Mouse (Mus musculus): ENCODE results near the gene Mrps27.

DNA sequence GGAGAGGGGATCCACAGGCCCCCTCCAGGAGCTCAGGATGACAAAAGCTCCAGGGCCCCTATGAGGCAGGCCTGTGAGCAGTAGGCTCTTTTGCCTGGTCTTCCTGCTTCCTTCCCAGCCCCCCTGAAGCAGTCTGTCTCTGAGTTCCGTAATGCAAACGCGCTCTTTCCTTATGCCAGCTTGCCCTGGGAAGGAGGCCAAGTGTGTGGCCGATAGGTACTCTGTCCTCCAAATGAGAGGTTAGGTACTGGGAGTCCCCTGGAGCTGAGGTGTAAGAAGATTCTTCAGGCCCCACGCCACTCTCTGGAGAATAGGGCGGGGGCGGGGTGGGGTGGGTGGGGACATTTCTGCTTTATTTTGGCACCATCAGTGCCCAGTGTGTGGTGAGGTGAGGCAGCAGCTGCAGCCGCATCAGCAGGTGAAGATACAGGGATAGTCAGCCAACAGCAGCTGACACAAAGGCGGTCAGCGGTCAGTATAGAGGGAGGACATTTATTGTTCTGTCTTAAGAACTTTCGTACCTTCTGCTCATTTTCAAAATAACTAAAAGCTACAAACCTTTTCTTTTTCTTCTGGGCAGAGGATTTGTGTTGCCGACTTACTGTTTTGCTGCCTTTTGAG, 23.1 kb downstream of the Mrps27 start:
- TF ChIP-seq CTCF (IDR thresholded peaks at IDR 0.05; ENCODE audit: insufficient read depth, low read length) (no peak), POLR2A (IDR thresholded peaks at IDR 0.05; ENCODE audit: borderline replicate concordance, extremely low read depth, low read depth, low read length) (no peak)

Data from lung, adult 2 months (tissue).